Mouse (Mus musculus) NIH3T3 (cell line): ENCODE results near the gene Rnd3.

Source experiments
- DNase-seq: peaks from one replicate; pipeline ENCODE4 v3.0.0-alpha.2; 2012; ENCODE audit warnings: low read depth

The Rnd3 gene

GRCm38 (mm10) chr2:51128090-51128489 is 20.8 kb downstream of the Rnd3 start:
- DNase-seq: no peak

GRCm38 (mm10) chr2:51110271-51110670 is 38.6 kb downstream of the Rnd3 start:
- no peak for DNase-seq

GRCm38 (mm10) chr2:51108631-51109030 is 40.3 kb downstream of the Rnd3 start:
- DNase-seq: no peak

GRCm38 (mm10) chr2:51101187-51101586 is 47.7 kb downstream of the Rnd3 start:
- DNase-seq: peak; percentile 17

GRCm38 (mm10) chr2:51099987-51100386 is 48.9 kb downstream of the Rnd3 start:
- DNase-seq: no peak

- no peak for DNase-seq
Observed at GRCm38 (mm10) chr2:51099240-51099639, 49.7 kb downstream of the Rnd3 start.

- no peak for DNase-seq
Observed at GRCm38 (mm10) chr2:51090688-51091087, 58.2 kb downstream of the Rnd3 start.

GRCm38 (mm10) chr2:51090049-51090448 is 58.9 kb downstream of the Rnd3 start:
- no peak for DNase-seq

GRCm38 (mm10) chr2:51088843-51089573 is 59.9 kb downstream of the Rnd3 start:
- DNase-seq: no peak

GRCm38 (mm10) chr2:51088123-51088453 is 60.8 kb downstream of the Rnd3 start:
- DNase-seq: no peak

- DNase-seq: no peak
Observed at GRCm38 (mm10) chr2:51087307-51088122, 61.4 kb downstream of the Rnd3 start.

GRCm38 (mm10) chr2:51085155-51085554 is 63.8 kb downstream of the Rnd3 start:
- DNase-seq: no peak

GRCm38 (mm10) chr2:51082714-51083351 is 66.1 kb downstream of the Rnd3 start:
- DNase-seq: no peak
